Mouse (Mus musculus) megakaryocyte progenitor cell, adult 5-6 weeks (primary cell): ENCODE measurements around the gene S100a3. TPM values are rescaled to one million over a fixed set of nuclear protein-coding genes. Genes with fewer than 3 reads are reported as not detected.
A peak's percentile ranks its signal among the peaks of the same experiment; 100 is the strongest.

Experiments used
- ATAC-seq: replicated peaks from 2 replicates; pipeline ENCODE4 v1.8.0; 2016; ENCODE audit warnings: mild to moderate bottlenecking, moderate TSS enrichment, inconsistent platforms; ENCODE audit not compliant: poor library complexity
- total RNA-seq, 2 experiments: library from RNA; stranded (forward) in 1 of 2; stranded (reverse) in 1 of 2; fragments of 157-497, 149-512 nt in 1 of 2; fragments of 200-1000 nt in 1 of 2; gene quantifications; 2 replicates each; pipeline versions ENCODE4 v1.2.3 to v1.2.4; 2015 to 2017

The S100a3 gene
- total RNA-seq, 2 experiments from 2014 or later = not detected

DNA sequence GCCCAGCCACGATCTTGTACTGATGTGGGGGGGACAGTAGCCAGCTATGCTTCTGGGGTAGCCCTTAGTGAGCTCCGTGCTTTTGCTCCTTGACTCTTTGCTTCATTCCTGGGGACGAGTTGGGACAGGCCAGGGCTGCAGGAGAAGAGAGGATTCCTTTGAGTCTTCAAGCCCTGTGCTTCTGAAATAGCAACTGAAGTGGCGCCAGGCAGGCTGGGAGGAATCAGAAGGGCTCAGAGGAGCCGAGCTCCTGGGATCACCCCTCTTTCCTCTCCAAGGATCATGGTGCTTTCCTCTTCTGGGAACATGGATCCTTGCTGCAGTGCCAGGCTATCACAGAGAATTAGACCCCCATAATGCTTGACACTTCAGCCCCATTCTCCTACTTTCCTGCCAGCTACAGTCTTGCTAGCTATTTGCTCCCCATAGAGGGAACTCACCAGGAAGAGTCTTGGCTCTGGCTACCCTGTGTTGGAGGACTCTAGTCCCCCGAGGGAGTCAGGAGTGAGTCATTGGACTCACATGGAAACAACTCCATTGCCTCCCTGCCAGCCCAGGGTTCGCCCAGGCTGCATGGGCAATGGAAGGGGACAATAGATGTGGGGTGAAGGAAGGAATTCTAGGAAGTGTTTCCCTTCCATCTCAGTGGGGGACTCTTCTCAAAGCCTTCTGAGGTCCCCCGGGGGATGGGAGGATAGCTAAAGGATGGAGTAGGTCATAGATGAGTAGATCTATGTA, 40.2 kb downstream of the S100a3 start:
- no peak for ATAC-seq

DNA sequence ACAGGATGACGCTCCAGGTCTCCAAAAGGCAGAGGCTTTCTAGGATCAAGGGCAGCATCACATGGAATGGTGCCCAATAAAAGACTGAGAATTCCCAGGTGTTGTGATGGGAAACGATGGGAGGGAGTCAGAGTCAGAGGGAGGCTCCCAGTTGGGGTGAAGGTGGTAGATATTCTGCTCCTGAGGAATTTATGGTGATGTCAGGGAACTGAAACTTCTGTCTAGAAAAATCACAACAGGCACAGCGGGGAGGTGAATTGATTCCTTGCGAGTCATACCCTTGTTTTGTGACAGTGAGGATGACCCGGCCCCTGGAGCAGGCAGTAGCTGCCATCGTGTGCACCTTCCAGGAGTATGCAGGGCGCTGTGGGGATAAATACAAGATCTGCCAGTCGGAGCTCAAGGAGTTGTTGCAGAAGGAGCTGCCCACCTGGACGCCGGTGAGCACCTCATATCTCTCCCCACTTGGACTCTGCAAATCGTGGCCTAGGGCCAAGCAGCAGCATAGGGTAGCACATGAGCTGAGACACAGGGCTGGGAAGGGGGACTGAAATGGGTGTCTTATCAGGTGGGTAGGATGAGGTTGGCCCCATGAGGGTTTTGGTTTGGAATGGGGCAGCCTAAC, 41.2 kb downstream of the S100a3 start, which contains the start of gene Gm42674:
Gm42674 (plus strand) TSS at position 419 of the 625 bp plus-strand sequence.
- no peak for ATAC-seq

DNA sequence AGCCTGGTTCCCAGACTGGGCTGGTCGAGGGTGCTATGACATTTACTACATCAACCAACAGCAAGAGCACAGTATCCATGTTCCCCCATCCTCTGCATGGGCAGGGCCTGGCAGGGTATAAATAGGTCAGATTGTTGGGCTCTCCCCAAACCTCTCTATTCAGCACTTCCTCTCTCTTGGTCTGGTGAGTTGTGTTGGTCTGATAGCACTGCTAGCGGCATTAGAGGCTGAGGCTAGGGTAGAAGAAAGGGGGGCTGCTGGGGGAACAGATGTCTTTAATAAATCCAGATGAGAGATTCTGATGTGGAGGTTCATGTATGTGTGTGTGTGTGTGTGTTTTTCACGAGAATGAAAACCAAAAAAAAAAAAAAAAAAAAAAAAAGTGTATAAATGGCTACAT, 43.2 kb downstream of the S100a3 start, which contains the start of gene S100a4:
S100a4 (plus strand) TSS at position 149 of the 400 bp plus-strand sequence.
- peak; percentile 81 for ATAC-seq

DNA sequence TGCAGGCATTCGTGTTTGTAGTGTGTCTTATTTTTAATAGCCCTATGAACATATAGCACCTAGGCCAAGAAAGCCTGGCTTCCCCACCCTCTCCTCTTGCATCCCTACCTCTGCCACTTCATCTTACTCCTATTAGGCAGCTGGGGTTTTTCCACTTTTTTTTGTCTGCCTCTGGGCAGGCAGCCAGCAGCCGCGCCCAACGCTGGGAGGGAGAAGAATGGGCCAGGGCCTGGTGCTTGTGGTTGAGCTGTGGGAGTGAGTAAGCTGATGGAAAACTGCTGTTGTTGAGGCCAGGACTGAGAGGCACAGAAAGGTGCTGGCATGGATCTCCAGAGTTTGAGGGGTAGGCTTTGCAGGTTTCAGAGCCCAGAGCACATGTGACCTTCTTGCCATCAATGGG, 44.0 kb downstream of the S100a3 start:
- peak; percentile 67 for ATAC-seq

DNA sequence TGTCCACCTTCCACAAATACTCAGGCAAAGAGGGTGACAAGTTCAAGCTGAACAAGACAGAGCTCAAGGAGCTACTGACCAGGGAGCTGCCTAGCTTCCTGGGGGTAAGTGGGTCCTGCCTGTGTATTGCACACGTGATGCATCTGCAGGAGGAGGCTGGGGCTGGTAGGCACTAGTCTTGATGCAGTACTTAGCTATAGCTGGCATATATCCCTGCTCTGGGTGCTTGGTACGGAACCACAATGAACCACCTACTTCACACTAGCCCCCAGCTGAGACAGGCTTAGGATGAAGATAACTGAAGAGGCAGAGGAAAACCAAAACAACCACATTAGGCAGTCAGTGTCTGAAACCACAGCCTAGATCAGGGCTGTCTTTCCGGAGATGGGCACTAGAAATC, 44.7 kb downstream of the S100a3 start:
- ATAC-seq = peak; percentile 19; the same call in 1 of the 2 replicates

DNA sequence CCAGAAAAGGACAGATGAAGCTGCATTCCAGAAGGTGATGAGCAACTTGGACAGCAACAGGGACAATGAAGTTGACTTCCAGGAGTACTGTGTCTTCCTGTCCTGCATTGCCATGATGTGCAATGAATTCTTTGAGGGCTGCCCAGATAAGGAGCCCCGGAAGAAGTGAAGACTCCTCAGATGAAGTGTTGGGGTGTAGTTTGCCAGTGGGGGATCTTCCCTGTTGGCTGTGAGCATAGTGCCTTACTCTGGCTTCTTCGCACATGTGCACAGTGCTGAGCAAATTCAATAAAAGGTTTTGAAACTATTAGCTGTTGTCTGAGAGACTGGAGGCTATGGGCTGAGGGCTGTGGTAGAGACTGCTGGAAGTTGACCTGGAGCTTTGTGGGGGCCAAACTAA, 45.4 kb downstream of the S100a3 start:
- no peak for ATAC-seq

DNA sequence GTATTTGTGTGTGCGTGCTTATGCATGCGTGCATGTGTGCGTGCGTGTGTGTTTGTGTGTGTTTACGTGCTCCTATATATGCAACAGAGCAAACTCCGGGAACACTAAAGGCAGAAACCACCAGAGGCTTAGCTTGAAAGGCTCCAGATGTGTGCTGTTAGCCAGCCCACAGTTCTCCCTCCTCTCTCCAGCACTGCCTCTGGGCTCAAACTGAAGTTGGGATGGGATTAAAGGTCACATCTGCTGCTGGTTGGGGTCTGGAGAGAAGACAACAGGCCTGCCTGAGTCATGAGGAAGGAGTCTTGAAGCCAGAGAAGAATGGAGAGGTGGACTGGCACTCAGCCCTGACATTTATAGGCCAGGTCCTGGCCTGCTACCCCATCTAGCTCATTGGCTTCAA, 45.8 kb downstream of the S100a3 start:
- no peak for ATAC-seq

DNA sequence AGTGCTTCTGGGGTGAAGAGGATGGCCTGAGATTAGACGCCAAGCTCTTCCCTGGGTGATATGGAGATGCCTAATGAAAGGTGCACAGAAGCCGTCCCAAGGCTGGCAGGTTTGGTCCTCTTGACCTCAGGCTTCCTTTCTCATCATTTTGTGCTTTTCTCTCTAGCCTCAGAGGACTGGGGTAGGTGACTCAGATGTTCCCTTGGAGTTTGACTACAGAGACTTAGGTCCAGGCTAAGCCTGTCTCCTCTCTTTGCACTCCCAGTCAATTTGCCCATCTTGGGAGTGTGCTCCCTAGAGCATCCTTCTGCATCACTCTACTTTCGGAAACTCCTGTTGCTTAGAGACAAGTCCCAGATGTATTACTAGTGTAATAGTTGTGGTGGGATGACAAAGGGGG, 47.0 kb downstream of the S100a3 start:
- no peak for ATAC-seq

DNA sequence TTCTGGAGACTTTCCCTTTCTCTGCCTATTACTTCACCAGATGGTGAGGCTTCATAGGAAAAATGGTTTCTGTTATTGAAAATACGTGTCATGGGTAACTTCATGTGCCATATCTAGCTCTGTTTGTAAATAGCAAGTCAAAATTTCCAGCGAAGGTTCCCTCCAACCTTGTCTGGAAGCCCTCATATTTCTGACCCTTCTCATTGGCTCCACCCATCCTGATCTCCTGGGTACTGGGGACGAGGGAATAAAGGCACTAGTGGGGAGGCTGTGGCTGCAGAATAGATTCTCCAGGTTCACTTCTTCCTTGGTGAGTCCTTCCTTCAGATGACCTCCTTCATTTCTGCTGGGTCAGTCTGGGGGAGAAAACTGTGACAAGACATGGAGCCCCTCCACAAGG, 47.8 kb downstream of the S100a3 start, which contains the start of gene S100a5:
S100a5 (plus strand) TSS at position 301 of the 400 bp plus-strand sequence.
- ATAC-seq = no peak

DNA sequence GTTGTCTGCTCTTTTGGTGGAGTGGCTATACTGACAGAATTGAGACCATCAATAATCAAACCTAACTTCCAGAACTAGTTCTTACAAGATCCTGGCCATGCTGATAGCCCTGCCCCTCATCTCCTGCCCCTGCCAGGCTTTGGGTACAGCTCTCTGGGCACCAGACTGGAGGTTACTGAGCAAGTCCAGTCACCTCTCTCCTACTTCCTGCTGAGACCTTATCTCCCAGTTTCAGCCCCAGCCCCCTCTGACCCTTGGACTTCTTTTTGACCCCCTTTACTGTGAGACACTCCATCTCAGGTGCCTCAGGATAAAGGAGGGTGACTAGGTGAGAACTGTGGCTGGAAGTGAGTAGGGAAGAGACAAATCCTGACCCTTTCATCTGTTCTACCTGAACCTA, 48.7 kb downstream of the S100a3 start:
- no peak for ATAC-seq

DNA sequence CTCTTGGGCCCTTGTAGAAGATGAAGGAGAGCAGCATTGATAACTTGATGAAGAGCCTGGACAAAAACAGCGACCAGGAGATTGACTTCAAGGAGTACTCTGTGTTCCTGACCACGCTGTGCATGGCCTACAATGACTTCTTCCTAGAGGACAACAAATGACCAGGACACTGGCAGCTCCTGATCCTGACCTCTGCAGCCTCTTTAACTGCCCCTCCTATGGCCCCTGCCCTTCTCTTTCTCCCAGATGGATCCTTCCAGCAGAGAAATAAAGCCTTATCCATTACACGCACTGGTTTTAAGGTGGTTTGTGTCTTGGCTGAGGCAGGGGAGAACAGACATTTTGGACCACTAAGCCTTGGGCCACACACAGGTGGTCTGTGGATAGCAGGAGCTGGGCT, 51.1 kb downstream of the S100a3 start:
- no peak for ATAC-seq

DNA sequence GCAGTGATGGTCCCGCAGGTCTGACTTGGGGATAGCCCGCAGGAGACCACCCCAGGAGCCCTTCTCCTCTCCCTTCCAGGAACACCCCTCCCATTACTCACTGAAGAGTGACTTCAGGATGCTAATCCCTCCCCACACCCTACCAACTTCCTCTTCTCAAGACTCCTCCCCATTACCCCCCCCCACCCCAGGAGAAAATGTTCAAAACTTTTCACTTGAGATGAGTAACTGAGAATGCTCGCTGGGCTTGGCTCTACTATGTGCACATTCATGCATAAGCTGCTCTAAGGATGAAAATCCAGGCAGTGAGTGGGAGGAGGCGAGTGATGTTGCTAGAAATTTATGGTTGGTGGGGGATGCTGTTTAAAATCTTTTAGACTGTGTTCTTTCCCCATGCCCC, 51.7 kb downstream of the S100a3 start:
- ATAC-seq = peak; percentile 32; the same call in 1 of the 2 replicates

DNA sequence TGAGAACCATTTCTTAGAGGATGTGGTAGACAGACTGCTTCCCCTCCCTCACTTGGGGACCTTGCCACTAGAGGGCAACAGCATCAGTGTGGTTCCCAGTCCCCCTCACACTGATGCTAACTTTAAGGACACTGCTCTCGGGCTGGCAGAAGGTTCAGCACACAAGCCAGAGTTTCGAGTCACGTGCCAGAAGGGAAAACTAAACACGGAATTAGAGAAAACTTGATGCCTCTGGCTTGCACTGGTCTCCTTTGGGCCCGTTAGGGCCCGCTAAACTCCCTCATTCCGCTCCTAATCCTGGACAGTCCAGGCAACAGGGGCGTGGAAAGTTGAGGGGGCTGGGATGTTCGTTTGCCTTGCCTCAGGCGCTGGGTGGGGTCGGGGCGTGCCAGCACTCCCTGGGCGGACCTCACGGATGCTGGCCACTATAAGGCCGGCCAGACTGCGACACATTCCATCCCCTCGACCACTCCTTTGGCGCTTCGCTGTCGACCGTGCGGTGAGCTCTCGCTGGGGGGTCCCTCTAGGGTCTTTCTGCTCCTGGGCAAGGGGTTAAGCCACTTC, 52.4 kb downstream of the S100a3 start, which contains the start of gene S100a6:
S100a6 (plus strand) TSS at position 155 of the 564 bp plus-strand sequence.
- peak; percentile 77 for ATAC-seq

DNA sequence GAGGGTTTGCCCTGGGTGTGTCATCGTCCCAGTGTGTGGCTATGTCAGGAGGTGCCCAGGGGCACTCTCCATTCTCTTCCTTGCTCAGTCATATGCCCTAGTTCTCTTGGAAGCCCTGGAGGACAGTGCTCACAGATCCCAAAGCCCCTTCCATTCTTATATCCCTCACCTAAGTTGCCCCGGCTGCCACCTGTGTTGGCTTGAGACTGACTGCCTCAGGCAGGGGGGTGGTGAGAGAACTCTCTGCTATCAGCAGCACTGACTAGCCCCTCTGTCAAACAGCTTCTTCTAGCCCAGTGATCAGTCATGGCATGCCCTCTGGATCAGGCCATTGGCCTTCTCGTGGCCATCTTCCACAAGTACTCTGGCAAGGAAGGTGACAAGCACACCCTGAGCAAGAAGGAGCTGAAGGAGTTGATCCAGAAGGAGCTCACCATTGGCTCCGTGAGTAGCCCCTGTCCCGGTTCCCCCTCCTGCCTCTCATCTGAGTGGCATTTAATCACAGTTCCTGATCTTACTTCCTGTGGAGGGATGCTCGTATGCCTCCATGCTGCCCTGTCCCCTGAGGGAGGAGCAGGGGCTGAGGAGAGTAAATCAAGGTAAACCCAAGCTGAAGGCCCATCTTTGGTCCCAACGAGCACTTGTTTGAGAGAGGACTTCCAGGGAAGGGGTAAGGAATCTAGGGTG, 53.2 kb downstream of the S100a3 start:
- ATAC-seq = no peak

DNA sequence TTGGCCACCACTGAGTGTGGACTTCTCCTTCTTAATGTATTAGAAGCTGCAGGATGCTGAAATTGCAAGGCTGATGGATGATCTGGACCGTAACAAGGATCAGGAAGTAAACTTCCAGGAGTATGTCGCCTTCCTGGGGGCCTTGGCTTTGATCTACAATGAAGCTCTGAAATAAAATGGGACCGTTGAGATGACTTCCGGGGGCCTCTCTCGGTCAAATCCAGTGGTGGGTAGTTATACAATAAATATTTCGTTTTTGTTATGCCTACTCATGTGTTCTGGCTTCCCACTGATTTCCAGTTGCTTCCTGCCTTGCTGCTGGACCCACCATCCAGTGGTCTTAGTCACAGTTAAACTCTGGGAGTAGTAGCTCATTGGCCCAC, 53.8 kb downstream of the S100a3 start:
- ATAC-seq = no peak

DNA sequence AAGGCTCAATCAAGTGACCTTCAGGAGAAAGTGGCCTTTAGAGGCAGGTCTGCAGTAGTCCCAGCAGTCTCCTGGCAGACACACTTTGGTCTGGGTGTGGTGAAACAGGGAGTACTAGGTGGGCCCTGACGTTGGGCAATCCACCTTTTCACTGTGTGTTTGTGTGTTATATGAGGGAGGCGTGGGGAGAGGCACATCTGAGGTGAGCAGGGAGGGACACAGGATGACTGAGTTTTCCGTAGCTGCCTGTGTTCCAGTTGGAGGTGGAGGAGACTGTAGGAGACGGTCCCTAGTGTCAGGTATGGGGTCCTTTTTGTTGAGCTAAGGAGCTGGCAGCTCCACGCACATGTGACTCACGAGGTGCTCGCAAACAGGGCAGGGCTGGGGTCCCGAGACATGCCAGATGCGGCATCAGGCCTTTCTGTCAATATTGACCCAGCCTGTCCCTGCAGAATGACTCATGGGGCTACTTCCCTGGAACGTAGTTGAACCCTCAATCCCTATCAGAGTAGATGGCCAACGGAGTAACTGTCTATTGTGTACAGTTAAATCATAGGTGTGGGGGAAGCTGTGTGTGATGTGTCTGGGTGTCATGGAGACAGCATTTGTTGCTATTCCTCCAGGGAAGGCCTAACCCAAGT, 54.4 kb downstream of the S100a3 start:
- ATAC-seq = no peak

DNA sequence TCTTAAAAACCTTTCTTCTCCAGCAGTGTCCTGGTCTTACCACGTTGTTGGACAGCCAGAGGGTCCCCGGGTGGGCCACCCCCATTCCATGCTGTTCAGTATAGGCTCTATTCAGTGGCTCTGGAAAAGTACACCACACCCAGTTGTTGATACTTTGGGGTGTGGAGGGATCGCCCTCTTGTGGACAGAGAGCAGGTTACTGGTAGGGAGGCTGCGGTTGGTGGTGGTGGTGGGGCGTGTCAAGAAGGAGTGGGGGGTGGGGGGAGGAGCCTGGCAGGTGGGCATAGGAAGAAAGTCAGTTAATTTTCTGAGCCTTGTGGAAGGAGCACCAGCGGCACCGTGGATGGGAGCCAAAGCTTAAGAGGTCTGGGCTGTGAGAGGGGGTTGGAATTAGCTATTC, 55.0 kb downstream of the S100a3 start:
- peak; percentile 84 for ATAC-seq

DNA sequence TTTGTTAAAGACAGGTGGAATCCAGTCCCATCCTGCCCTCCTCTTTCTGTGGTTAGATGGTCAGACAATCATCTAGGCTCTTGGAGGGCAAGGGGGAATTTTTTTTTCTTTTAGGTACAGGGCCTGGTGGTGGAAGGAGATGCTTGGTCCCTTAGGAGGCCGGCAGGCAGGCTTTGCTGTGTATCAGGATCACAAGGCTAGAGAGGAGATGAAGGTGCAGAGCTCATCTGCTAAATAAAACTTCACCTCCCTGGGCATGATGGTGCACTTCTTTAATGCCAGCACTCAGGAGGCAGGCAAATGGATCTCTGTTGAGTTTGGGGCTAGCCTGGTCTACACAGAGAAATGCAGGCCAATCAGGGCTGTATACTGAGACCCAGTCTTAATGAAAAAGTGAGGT, 55.5 kb downstream of the S100a3 start:
- no peak for ATAC-seq

DNA sequence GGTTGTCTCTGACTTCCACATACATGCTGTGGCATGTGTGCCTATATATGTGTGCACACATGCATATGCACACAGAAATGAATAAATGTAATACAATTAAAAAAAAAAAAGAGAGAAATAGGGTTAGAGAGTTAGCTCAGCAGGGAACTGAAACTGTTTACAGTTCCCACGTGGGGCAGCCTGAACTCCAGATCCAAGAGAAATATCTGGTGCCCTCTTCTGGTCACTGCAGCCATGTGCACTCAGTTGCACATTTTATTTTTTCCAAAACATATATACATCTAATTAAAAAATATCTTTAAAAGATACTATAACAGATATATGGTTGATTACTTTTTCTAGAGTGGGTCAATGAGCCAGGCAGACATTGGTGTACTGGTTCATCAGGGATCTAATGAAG, 57.2 kb downstream of the S100a3 start:
- peak; percentile 46; the same call in 1 of the 2 replicates for ATAC-seq

DNA sequence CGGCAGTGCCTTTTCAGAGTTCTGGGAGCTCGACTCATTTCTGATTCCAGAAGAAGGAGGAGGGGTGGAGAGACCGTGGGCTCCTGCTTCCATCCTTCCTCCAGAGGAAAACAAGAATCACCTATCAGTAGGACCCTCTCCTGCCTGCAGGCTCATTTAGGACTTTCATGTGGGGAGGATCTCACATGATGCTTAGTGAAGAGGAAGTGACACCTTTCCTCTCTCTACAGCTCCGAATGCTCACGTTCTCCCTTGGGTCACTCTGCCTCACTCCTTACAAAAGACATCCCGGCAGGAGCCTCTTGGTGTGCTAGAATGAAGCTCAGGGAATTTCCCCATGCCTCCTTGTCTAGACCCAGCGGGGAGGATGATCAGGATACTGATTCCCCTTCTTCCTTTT, 61.2 kb downstream of the S100a3 start:
- ATAC-seq = 0 out of 2 replicates have a peak, but pooled peaks have one; percentile 31
